Mouse (Mus musculus) intestine, embryonic 15.5 days (tissue): ENCODE data around the gene Fanci. TPM values are rescaled to one million over a fixed set of nuclear protein-coding genes. Genes with fewer than 3 reads are reported as not detected.

Experiments
- ATAC-seq: fragments of 200-750 bp; cut with Nextera tagmentation; 2 replicates; pipeline ENCODE4 v1.8.0; 2017; ENCODE audit warnings: moderate TSS enrichment, moderate library complexity
- H3K27ac ChIP-seq: fragments of 300-500 bp; sonication (generic); 2 replicates; pipeline ENCODE4 v1.5.1; 2015; ENCODE audit warnings: mild to moderate bottlenecking, inconsistent platforms
- H3K27me3 ChIP-seq: fragments of 300-500 bp; sonication (generic); replicated peaks from 2 replicates; pipeline ENCODE4 v1.6.1; 2015; ENCODE audit warnings: inconsistent platforms
- H3K36me3 ChIP-seq: fragments of 300-500 bp; sonication (generic); 2 replicates; pipeline ENCODE4 v1.6.1; 2015; ENCODE audit warnings: inconsistent platforms
- H3K4me1 ChIP-seq: fragments of 300-500 bp; sonication (generic); replicated peaks from 2 replicates; pipeline ENCODE4 v1.6.1; 2015; ENCODE audit warnings: inconsistent platforms
- H3K4me2 ChIP-seq: fragments of 300-500 bp; sonication (generic); replicated peaks from 2 replicates; pipeline ENCODE4 v1.6.1; 2015; ENCODE audit warnings: mild to moderate bottlenecking, inconsistent platforms
- H3K4me3 ChIP-seq: fragments of 300-500 bp; sonication (generic); replicated peaks from 2 replicates; pipeline ENCODE4 v1.5.1; 2015; ENCODE audit warnings: inconsistent platforms
- H3K9ac ChIP-seq: fragments of 300-500 bp; sonication (generic); 2 replicates; pipeline ENCODE4 v1.6.1; 2015; ENCODE audit warnings: inconsistent platforms
- H3K9me3 ChIP-seq: fragments of 300-500 bp; sonication (generic); 2 replicates; pipeline ENCODE4 v1.6.1; 2016; ENCODE audit warnings: inconsistent platforms
- WGBS: fragments of 180-500 bp; shearing (Covaris S2); methylation state at CpG from one replicate; pipeline ENCODE4 v1.1.7; 2015; 5-methylcytosine and 5-hydroxymethylcytosine counted together
- polyA plus RNA-seq: library from polyadenylated mRNA; unstranded; fragments of >200 nt; fragmentation: Nextera tagmentation; extraction: Ambion mirVana; gene quantifications from 2 replicates; pipeline ENCODE4 v1.2.1, GENCODE M21; 2015

The Fanci gene
- polyA plus RNA-seq, 1 experiment from 2014 or later, result 8.6 TPM

GRCm38 (mm10) chr7:79498356-79498755, 106.6 kb downstream of the Fanci start:
- 3% methylated on average over 6 of the region's 6 CpGs for WGBS
- no peaks in the 10 kb centered on the region for H3K36me3 ChIP-seq

GRCm38 (mm10) chr7:79498965-79499595, 107.4 kb downstream of the Fanci start:
- H3K27ac ChIP-seq, result no peak overlapping the region
- peaks cover 10% of the 10 kb centered on the region for H3K4me1 ChIP-seq
- H3K4me2 ChIP-seq, result no peak overlapping the region
- under 1% methylated on average over 35 of the region's 35 CpGs for WGBS
- no peak overlapping the region for H3K4me3 ChIP-seq
- H3K27me3 ChIP-seq, result peaks cover 95% of the 10 kb centered on the region
- no peak overlapping the region for H3K9ac ChIP-seq
- ATAC-seq, result peak; percentile 39; the same call in 1 of the 2 replicates
- H3K9me3 ChIP-seq, result no peaks in the 10 kb centered on the region
- no peaks in the 10 kb centered on the region for H3K36me3 ChIP-seq

More at GRCm38 (mm10) chr7:79498356-79498755, 106.6 kb downstream of the Fanci start:
- ATAC-seq, result no peak
- Histone ChIP-seq H3K4me3 (no peak overlapping the region), H3K27me3 (peaks cover 90% of the 10 kb centered on the region), H3K4me2 (no peak overlapping the region), H3K9me3 (no peaks in the 10 kb centered on the region), H3K4me1 (peaks cover 10% of the 10 kb centered on the region), H3K27ac (no peak overlapping the region), H3K9ac (no peak overlapping the region)

Other genes with a start within 250 kb of the Fanci start
- 172 and 174 TPM in 2 replicates for gene Mfge8, start 242.9 kb upstream of the Fanci start, polyA plus RNA-seq
- 14.3 and 16.3 TPM in 2 replicates for gene Abhd2, start 118.7 kb upstream of the Fanci start, polyA plus RNA-seq
- gene Rlbp1, start 4.9 kb upstream of the Fanci start, polyA plus RNA-seq, result 0.24 and 0.29 TPM in 2 replicates
- gene Polg, start 74.4 kb downstream of the Fanci start, polyA plus RNA-seq, result 34.7 and 39.9 TPM in 2 replicates
- gene Rhcg, start 225.7 kb downstream of the Fanci start, polyA plus RNA-seq, result 0.34 TPM in 1 of 2 replicates, not detected in the other